Mouse (Mus musculus) induced T-regulatory cell, adult 2 months (primary cell): Measurements from ENCODE around the gene Vwa5b1.

Experiments used
- DNase-seq: peaks from one replicate; pipeline ENCODE4 v3.0.0-alpha.2; 2012; ENCODE audit warnings: low read depth

Gene Vwa5b1

DNA sequence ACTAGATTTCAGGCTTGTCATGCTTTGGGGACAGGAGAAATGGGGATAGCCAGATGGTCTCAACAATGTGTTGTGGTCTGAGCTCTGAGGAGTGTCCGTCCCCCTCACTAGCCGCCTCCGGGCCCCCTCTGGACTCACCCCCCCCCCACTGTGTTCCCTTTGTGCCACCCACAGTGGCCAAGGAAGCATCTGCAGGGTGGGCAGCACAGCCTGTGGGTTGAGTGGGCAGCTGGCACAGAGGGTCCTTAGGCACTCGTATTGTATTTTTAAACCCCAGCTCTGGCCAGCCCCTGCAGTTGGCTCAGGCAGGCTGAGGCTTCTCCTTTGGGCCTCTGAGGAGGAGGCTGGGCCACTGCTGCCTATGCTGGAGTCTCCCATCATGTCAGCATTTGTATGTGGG lies 110.0 kb downstream of the Vwa5b1 start:
- DNase-seq, result no peak

DNA sequence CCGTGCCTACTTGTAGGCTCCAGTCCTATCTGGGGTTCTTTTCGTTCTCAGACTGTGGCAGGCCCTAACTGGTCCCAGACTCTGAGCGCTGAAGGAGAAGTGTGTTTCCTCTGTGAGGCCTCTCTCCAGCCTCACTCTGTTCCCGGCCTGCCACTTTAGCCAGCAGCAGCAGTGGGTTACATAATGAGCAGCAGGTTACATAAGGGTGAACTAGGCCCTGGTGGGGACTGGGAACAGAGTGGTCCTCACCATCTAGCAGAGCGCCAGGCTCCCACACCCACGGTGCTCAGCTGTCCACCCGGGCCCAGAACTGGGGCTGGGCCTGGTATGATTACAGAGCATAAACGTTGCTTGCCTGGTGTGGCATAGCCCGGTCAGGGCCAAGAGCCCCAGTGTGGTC lies 110.9 kb downstream of the Vwa5b1 start:
- DNase-seq, result no peak

DNA sequence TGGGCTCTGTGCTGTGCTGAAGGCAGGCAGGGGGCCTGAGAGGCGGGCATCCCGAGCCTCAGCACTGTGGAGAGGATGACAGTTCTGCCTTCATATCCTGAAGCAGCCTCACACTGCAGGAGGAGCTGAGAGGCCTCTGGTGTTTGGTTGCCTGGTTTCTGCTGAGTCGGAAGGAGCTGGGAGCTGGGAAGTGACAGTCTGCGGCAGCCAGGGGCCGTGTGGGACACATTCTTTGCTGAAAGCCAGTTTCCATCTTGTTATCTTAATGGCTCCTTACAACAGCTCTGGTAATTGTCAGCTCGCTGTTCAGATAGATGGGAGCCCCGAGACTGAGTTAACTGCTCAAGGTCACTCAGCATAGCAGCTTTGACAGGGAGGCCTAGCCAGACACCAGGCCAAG lies 111.9 kb downstream of the Vwa5b1 start:
- DNase-seq, result no peak

DNA sequence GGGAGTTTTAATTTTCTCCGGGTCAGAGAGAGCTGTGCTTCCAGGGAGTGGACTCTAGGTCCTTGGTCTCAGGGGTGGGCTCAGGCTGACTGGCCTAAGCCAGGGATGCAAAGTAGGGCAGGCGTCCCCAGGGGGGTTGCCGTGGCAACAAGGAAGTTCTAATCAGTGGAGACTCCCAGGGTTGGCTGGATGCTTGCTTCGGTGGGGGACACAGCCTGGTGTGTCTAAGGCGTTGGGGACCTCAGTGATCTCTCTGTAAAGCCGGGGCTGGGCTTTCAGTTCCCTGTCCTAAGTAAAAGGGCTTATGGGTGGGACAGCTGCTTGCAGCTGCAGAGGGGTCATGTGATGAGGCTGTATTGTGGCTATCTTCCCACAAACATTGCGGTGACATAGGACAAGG lies 113.4 kb downstream of the Vwa5b1 start:
- DNase-seq, result no peak

DNA sequence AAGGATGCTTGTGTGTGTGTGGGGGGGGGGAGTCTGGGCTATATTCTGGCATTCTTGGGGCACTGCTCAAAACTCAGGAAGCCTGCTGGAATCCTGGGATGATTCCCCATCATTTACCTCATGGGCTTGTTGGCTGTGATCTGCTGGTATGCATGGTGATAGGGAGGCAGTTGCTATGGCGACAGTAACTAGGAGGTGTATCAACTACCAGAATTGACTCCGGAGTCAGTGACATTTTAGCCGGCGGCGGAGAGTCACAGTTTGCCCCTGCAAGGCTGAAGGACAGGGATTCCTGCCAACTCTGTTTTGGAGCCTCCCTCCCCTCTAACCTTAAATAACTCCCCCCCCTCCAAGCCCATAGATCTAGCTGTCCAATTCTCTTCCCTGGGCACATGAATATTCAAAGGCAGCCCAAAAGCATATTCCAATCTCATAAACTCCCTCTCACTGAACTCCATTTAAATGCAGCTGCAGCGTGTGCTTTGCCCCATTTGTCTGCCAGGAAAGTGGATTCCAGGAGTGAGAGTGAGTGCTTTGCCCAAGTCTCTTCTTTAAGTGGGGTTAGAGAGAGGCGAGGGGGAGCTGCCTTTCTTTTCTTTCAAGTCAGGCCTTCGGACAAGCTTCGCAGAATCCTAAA lies 118.4 kb downstream of the Vwa5b1 start:
- no peak for DNase-seq

- no peak for DNase-seq
Observed at GRCm38 (mm10) chr4:138516448-138516847, 119.2 kb downstream of the Vwa5b1 start.
